Mouse (Mus musculus) urinary bladder, postnatal 14 days (tissue): ENCODE measurements at regions not wholly inside any gene's neighbourhood (a gene's known extent, or its start where the extent isn't known, plus 50 kb on each side); places are given as distances from the start of the nearest gene placed in this dataset.

ENCODE experiments used
- DNase-seq: peaks from one replicate; pipeline ENCODE4 v3.0.0; 2021; ENCODE audit warnings: low spot score

DNA sequence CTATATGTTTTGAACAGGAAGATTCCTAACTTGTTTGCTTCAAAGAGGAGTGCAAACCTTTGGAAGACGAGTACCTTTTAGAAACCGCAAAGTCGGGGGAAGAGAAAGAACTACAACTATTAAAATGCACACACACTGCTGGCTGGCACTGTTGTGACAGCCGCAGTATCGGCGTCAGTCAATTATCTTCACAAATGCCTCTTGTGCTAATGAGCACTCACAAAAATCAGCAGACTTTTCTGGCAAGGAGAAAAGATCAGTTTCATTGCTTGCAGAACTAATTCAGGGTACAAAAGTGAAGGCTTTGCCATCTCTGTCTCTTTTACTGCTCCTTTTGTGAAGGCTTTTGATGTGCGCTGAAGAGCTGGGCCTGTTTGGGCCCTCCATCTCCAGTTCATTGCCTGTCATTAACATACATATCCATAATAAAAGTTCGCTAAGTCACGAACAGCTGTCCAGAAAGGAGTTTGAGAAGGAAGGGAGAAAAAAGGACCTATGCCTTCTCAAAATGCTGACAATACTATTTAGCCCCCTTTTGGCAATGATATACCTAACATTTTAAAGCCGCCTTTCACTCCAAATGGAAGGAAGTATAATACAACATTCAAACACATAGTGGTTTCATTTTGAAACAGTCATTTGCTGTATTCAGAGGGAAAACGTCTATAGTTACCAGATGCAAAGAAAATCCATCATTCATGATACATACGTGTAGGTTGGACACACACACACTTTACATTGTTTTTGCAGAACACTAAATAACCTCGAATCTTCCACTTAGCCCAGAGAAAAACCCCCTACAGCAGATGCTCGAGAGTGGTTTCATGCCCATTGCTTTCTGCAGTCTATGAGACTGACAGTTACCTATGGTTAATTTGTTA lies 186.6 kb upstream of the Sp8 start:
- no peak for DNase-seq

DNA sequence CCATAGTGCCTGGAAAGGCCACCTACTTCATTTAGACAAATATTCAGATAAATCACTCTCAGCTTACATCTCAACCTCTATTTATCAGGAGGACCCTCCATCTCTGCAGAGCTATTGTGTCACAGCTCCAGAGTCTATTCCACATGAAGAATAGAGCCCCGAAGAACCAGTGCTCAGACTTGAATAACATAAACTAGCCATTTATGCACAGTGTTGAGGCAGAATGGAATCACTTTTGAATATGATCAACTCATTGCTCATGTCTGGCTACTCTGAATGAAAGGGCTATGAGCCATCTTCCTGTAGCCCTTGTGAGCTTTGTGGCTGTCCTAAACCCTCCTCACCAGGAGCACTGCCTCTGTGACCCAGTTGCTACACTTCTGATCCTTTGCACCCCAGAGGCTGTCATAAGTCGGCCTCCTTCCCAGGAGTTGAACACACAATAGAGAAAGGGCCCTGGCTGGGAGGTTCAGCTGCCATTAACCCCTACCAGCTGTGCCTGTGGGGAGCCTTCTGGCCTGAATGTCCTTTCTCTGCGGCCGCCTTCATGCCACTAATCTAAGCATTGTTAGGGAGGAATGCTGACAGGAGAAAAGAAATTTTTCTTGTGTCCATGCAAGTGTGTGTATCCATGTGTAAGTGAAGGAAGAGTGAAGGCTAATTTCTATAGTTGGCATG lies 195.5 kb upstream of the Sp8 start:
- no peak for DNase-seq

DNA sequence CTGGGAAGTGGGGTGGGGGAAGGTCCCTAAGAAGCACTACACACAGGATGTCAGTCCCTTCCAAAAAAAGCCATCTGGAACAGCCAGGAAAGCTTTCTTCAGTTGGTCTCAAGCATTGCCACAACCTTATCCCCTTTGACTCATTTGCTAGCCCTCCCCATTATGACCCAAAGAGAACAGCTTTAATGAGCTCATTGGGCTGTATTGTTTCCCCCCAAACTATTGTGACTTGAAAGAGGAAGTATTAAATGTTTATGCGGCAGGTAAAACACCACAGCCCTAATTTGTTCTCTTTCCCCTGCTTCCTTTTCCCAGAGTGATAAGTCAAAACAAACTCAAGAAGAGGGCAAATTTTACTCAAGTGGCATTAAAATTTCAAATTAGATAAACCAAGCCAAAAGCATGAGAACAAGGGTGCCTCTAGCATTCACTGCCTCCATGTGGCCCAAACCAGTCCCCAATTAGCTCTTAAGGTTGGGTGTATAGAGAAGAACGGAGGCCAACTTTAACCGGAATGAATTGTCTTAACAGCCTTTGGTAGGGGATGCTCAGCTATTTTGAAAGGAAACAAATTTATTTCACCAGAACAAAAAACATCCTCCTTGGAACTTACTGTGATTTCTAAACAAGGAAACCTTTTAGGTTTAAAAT lies 196.7 kb upstream of the Sp8 start:
- no peak for DNase-seq

DNA sequence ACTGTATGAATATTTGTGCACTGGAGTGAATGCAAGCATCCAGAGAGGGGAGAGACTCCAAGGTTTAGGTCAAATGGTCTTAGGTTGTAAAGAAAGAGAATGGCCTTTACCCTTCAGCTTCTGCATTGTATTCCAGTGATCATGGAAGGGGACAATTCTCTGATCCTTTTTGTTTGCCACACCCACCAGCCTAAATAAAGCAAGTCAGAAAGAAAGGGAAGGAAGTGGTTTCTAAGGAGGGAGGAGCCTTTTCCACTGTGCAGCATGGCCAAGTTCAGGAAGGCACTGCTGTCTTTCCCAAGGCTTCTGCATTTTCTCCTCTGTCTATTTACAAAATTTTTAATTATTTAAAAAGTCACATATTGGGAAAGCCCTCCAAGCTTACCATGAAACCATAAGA lies 197.5 kb upstream of the Sp8 start:
- no peak for DNase-seq

DNA sequence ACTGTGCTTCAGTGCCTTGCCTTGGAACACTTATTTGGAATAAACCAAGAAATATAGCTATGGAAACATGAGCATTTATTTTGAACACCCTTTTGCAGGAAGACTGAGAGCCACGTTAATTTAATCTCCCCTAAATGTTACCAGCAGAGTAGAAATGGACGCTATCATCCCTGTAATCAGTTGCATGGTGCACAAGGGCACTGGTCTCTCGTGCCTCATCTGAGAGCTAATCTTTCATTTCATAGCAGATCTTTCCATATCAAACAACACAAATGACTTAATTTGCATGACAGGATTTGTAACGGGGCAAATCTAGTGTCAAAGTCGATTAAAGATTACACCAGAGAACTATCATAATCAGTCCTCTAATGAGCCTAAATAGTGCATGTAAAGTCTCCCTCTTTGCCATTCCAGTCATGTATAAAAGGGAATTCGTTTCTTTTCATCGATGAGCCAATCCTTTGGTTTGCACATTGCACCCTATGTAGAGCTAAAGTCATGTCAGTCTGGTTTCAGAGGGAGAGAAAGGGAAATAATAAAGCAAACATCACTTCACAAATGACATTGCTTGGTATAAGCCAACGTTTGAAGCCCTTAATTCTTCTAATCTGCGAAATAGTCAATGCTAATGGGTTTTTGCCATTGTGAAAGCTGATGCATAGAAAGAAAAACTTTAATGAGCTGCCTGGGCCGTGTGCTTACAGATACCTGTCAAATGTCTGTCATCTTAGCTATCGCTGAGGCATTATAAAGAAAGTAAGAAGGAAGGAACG lies 198.7 kb upstream of the Sp8 start:
- DNase-seq, result no peak

DNA sequence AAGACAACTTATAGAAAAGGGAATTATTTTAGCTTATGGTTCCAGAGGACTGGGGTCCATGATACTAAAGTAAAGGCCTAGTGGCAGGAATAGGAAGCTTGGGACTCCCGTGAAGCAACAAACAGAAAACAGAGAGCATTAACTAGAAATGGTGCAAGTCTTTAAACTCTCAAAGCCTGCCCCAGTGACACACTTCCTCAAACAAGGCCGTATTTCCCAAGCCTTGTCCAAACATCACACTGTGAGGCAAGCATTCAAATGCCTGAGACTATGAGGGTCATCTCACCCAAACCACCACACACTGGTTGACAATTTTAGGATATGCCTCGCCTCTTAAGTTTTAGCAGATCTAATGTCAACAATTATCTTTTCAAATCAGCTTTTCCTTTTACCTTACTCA lies 205.2 kb upstream of the Sp8 start:
- no peak for DNase-seq

DNA sequence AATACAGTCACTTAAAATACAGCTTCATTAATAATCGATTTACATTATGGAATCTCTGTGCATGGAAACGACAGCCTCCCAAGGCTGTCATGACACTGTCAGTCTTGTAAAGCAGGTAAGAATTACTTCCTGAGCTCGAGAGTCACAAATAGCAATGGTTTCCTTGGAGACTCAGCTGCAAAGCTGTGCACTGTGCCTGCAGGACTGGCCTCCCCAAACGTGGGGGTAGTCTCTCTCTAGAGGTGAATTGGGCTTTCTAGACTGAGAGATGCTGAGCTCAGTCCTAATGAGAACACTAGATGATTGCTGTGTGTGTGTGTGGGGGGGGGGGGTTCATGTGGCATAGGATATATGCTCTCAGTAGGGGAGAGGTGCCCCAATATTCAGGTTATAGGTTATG lies 208.9 kb upstream of the Sp8 start:
- no peak for DNase-seq

DNA sequence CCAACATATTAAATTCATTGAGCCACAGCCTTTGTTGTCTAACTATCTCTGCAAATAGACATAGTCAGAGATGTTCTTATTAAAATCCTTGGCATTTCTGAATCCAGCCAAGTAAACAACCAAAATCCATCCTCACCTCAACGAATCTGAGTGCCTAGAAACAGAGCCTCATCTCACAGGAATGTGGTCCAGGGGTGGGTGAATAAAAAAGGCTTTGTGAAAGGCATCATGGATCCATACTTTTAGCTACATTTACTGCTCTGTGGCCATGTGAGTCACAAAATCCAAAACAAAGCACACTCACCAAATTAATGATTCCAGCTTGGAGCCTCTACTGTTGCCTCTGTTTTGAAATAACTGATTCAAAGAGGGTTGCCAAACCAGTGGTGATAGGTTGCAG lies 210.7 kb upstream of the Sp8 start:
- DNase-seq, result no peak

DNA sequence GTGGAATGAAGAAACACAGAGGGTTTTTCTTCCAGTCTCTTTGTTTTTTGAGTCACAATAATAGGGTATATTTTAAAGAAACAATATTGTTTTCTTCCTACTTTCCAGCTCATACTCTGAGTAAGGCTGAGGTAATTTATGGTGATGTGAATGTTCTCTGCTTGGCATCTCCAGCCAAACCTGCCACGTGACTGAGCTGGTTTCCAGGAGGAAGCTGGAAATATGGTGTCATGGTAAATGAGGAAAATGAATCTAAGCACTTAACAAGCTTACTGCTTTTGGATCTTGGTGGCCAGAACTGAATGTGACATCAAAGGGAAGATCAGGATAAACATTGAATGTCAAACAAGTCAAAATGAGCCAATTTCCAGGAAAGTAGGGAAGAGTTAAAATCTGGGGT lies 215.8 kb upstream of the Sp8 start:
- DNase-seq, result no peak

DNA sequence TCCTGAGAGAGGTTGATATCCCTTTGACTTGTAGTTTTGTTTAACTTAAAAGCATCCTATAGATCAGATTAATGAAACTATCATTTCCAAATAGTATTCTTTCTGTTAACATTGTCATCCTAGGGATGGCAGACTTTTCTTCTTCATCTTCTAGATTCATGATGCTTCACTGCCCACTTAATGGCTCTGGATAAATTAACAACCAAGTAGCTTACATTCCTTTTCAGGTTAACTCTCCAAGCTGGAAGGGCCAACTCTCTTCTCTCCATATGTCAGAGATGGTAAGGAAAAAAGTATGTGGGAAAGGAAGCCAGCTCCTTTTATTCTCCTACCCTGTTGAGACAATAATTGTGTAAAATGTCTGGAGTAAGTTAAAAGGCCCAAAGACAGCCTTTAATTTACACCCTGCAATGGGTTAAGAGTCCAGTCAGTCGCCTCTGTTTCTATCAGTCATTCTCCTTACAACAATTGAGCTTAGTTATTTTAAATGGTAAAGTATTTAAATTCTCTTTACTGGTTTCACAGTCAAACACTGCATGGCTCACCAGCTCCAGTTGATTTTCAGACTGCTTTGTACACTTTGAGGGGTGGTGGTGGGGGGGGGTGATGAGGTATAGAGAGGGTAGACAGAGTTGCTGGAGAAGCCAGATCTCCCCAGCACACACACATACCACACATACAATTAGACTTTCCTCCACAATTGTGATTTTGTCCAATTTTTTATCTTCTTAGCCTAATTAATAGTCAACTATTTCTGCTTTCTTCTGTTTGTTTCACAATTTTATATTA lies 224.2 kb upstream of the Sp8 start:
- DNase-seq, result no peak

DNA sequence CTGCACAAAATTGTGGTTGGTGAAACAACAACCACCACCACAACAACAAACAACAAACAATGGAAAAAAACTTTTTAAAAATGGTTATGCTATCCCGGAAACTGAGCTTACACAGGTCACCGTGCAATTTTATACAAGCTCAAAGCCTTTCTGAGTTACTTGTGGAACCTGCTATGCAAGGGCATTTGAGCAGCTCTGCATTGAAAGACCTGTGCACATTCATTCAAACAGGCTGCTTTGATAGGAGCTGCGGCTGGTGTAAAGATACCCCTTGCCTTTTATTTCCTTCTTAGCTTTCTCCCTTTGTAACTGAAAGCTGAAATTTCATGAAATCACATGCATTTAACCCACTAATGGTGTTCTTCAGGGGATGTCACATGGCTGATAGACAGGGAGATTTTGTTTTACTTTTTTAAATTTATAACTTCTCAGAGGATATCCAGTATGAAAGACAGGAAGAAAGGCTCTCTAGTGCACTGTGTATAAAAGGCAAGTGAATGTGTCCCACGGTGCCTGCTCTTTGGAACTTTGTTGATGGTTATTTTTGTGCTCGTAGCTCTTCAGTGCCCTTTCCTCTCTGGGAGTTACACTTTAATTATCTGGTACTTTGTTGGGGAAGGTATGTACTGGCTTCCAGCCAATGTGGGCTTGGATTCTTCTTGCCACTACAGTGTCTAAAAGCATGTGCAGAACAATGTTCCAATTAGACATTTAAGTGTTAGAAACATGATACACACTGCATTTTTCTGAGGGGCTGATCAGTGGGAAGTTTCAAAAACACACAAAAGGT lies 225.1 kb upstream of the Sp8 start:
- DNase-seq, result no peak

DNA sequence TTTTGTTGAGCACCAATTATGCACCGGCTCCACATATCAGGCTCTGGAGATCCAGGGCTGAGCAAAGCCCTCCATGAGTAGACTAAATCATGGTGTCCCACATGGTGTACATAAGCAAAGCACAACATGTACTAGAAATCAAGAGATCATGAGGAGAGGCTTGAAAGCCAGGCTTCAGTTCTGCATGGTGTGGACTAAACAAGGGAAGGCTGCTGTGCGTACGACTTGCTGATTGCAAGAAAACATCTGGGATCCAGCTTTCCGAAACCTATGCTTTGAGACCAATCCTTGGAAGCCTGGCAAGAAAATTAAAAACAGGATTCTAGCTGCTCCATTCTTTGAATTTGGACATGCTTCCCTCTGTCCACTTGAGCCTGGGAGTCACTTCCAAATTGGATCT lies 249.1 kb upstream of the Sp8 start:
- DNase-seq, result no peak

DNA sequence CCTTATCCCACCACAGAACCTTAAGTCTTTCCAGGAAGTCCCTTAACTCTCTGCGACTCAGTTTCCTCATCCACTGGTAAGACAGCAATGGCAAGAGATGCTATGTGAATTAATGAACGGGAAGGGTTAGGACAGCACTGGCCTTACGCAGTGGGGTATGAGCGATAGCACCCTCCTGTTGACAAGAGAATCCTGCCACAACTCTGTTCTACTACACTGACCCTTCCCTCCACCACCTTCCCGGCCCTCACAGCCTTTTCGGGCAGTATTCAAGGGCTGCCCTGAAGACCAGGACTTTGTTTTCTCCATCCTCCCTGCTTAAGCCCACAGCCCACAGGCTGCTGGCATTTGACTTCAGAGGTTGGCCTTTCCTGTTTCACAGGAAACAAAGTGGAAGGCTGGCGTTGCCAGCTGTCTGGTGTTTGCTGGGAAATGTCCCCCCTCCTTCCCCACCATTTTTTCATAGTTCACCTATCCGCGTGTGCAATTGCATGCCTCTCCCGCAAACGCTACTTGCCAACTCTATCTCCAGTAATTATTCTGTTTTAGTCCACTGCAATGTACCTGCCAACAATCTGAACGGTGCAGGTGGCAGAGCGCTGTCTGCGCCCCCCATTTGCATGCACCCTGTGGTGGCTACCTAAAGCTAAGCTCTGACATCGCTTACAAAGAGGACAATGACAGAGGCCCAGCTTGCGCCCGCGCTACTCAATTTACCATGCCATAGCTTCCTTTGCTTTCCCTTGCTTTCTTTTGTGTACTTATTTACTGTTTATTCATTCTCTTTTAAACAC lies 251.2 kb upstream of the Sp8 start:
- DNase-seq, result no peak

DNA sequence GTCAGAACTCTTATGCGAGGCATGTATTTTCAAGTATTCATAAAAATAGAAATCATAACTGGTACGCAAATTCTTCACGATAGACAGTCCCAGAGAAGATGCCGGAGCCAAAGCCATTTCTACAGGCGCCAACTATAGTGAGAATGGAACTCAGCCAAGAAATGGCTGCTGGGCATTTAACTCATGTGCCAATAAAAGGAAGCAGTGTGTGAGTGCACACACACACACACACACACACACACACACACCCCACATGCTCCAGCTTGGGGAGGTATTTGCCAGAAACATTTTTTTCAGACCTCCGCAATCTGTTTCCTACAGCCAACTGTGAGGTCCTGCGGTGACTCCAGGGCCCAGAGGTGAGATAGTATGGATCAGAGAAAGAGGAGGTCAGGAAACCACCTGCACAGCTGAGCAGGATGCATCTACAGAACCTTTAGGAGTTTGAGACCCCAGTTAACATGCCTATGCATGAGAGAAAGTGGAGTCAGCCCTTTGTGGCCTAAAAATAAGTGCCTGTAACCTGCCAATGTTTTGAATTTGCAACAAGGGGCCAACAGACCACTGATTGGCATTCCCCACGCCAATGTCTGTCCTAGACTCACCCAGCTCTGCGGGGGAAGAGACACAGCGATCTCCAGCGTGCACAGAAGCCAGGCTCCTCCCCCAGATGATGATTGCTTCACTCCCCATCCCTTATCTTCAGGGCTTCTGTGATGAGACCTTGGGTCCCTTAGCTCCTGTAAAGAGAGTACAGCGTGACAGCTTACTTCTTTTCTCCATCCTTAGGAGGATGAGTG lies 262.1 kb upstream of the Sp8 start:
- no peak for DNase-seq

DNA sequence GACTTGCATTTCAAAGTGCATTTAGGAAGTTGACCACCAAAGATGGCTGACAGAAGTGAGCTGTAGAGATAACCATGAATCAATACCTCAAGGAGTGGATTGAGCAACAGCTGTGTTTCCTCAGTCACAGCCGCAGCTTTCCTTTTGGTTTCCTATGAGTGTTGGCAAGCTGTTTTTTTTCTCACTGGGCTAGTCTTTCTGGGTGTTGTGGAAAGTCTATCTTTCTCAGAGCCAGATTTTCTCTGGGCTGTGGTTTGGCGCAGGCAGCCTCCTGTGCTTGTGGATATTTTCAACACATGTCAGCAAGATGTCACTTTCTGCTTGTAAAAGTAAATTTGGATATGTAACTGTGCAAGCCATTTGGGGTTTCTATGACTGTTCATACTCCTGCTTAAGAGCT lies 268.6 kb upstream of the Sp4 start:
- no peak for DNase-seq

DNA sequence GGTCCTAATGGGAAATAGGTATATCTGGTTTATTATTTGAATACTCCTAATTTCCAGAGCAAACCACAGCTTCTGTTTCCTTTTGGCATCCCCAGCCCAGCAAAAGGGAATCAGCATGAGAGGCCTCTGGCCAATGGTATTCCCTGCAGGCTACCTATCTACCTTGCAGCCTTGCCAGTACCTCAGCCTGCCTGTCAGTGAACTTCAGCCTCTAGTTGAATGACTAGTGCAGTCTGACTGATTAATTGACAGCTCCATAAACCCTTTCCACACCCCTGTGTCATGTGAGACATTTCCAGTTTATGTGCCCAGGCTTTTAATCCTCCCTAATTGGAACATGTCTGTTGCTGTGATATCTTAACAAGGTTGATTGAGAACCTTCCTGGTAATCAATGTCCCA lies 265.4 kb upstream of the Sp4 start:
- no peak for DNase-seq

DNA sequence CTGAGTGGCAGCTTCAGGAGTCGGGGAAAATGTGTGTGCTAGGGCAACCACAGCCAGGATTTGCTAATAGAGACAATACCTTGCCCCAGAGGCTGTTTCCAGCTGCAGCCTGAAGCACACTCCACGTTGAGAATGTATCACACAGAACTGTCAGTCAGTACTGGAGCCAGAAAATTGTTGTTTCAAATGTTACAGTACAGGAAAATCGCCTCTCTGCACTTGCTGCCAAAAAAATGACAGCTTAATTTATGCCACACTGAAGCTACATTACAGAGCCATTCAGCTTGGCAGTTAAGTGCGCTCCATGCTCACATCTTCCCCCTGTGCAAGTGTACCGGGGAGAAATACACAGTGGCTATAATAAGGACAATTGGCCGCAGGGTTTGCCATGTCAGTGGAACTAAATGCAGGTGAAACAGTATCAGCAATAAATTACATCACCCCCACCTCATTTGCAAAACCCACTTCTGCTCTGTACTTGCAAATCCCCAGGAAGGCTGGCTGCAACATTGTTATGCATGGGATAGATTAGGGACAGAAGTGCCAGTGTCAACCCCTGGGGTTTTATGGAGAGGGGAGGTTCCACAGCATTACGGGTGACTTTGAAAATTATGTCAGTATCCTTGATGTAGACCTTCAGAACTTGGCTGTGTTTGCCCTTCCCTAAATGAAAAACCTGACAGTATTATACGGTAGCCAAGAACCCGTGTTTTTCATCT lies 263.3 kb upstream of the Sp4 start:
- no peak for DNase-seq

DNA sequence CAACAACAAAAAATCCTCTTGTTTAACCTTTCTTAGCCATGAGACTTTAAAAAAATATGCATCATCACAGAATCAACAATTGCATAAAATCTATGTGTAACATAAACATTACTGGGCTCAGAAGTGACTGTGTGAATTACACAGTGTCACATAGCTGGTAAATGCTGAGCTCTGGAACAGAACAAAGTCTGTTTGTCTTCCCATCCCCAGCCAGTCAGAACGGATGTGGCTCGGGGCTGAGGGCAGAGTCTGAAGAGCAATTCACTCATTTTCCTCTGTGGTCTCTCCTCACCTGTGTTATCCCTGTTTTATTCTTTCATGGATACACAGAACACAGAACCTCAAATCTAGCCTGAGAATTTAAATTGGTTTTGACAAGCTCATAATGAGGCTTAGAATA lies 261.0 kb upstream of the Sp4 start:
- no peak for DNase-seq

DNA sequence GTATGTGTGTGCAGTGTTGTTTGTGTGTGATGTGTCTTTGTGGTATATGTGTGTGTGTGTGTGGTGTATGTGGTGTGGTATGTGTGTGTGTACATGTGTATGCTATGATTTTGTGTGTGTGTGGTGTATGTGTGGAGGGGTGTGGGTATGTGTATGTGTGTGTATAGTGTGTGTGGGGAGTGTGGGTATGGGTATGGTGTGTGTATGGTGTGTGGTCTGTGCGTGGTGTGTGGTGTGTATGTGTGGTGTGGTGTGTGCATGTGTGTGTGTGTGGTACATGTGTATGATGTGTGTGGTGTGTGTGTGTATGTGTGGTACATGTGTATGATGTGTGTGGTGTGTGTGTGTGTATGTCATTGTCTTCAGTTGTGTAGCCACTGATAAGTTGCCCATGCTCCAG lies 247.8 kb upstream of the Sp4 start:
- DNase-seq, result no peak
